Mouse (Mus musculus) E14TG2a.4 (cell line): ENCODE measurements around the gene Rnls.

Experiments used
- H3K27me3 ChIP-seq: 2 replicates; pipeline ENCODE4 v1.6.1; 2014; ENCODE audit warnings: low read length, control low read depth; ENCODE audit not compliant: insufficient read depth
- H3K36me3 ChIP-seq: 2 replicates; pipeline ENCODE4 v1.6.1; 2014; ENCODE audit warnings: low read length, control low read depth; ENCODE audit not compliant: insufficient read depth
- H3K4me1 ChIP-seq: replicated peaks from 2 replicates; pipeline ENCODE4 v1.6.1; 2014; ENCODE audit warnings: low read depth, low read length, control low read depth
- H3K4me3 ChIP-seq: replicated peaks from 2 replicates; pipeline ENCODE4 v1.5.1; 2014; ENCODE audit warnings: mild to moderate bottlenecking, low read length
- H3K9me3 ChIP-seq: 2 replicates; pipeline ENCODE4 v1.6.1; 2014; ENCODE audit warnings: low read length, control low read depth
- CTCF ChIP-seq: conservative IDR thresholded peaks from 2 replicates; pipeline ENCODE4 v1.5.1; 2014; ENCODE audit warnings: low read length
- NANOG ChIP-seq: IDR thresholded peaks from 2 replicates; pipeline ENCODE4 v1.6.1; 2014; ENCODE audit warnings: borderline replicate concordance, low read length, mixed read lengths
- POU5F1 ChIP-seq: IDR thresholded peaks from 2 replicates; pipeline ENCODE4 v1.6.1; 2014; ENCODE audit warnings: low read length, borderline replicate concordance

The Rnls gene

DNA sequence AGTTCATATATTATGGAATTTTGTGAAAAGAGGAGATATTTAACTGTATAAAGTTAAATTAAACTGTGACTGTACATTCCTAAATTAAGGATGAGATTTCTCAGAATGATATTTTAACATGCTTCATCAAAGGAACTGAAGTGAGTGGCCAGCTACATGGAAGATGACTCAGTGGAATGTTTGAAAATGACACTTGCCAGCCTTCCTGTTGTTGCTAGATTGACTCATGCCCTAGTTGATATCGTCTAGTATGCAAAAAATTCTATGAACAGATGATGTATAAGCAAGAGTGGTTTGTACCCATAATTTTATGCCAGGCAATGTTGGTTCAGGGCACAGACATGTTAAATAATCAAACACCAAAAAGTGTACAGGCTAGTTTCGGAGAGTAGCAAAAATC lies 232.2 kb downstream of the Rnls start:
- H3K4me3 ChIP-seq = no peak overlapping the region
- no peaks in the 10 kb centered on the region for H3K9me3 ChIP-seq
- H3K36me3 ChIP-seq = no peaks in the 10 kb centered on the region
- H3K4me1 ChIP-seq = no peaks in the 10 kb centered on the region
- H3K27me3 ChIP-seq = 0 out of 2 replicates have a peak, but pooled peaks cover 2% of the 10 kb centered on the region
- TF ChIP-seq NANOG (no peak), CTCF (no peak), POU5F1 (no peak)

- no peak for TF ChIP-seq CTCF
- no peak for TF ChIP-seq NANOG
- no peak for TF ChIP-seq POU5F1
- Histone ChIP-seq H3K4me3 (no peak overlapping the region), H3K9me3 (no peaks in the 10 kb centered on the region), H3K4me1 (no peaks in the 10 kb centered on the region), H3K36me3 (no peaks in the 10 kb centered on the region), H3K27me3 (no peaks in the 10 kb centered on the region)
Observed at GRCm38 (mm10) chr19:33159192-33159591, 232.9 kb downstream of the Rnls start.

- Histone ChIP-seq H3K4me1 (no peaks in the 10 kb centered on the region), H3K9me3 (no peaks in the 10 kb centered on the region), H3K27me3 (no peaks in the 10 kb centered on the region), H3K4me3 (no peak overlapping the region), H3K36me3 (no peaks in the 10 kb centered on the region)
- TF ChIP-seq POU5F1 = no peak
- TF ChIP-seq CTCF = no peak
- TF ChIP-seq NANOG = no peak
Observed at GRCm38 (mm10) chr19:33158234-33158633, 233.9 kb downstream of the Rnls start.

DNA sequence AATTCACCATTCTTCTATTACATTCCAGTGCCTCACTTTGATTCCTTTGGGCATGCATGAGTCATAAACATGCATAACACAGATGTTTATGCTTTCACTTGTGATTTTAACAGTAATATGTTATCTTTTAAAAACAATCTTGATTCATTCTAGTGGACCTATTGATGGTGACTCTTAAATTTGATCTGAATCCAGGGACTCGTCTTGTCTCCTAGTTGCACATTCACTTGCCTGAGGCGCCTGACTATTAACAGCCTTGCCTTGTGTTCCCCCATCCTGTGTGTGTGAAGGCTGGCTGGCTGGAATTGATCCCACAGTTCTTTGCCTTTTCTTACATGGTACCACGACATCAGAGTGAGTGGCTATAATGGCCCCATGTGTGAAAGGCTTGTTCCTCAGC lies 243.7 kb downstream of the Rnls start:
- H3K27me3 ChIP-seq = no peaks in the 10 kb centered on the region
- no peaks in the 10 kb centered on the region for H3K9me3 ChIP-seq
- H3K36me3 ChIP-seq = no peaks in the 10 kb centered on the region
- TF ChIP-seq NANOG = no peak
- no peak for TF ChIP-seq POU5F1
- no peak for TF ChIP-seq CTCF
- no peak overlapping the region for H3K4me3 ChIP-seq
- H3K4me1 ChIP-seq = no peaks in the 10 kb centered on the region

DNA sequence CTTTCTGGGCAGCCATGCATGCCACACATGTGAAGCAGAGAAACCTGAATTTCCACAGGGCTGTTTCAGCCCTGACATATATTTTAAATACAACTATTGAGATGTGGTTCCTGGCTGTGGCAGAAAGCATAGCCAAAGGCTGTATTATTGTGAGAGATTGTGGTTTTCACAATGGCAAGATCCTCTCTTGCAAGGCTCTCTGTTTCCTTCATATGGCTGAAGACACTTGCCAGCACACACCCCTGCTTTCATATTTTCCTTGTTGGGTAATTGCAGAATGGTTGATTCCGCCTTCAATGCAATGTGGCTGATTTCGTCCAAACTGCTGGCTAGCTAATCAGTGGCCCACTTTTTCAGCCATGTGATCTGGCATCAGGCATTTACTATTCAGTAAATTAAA lies 248.9 kb downstream of the Rnls start:
- H3K4me3 ChIP-seq = no peak overlapping the region
- peaks cover 7% of the 10 kb centered on the region for H3K4me1 ChIP-seq
- H3K9me3 ChIP-seq = peaks cover 4% of the 10 kb centered on the region; the same call in 1 of the 2 replicates
- no peaks in the 10 kb centered on the region for H3K27me3 ChIP-seq
- H3K36me3 ChIP-seq = no peaks in the 10 kb centered on the region
- TF ChIP-seq CTCF (no peak), NANOG (no peak), POU5F1 (no peak)

- H3K4me3 ChIP-seq = no peak overlapping the region
- H3K27me3 ChIP-seq = no peaks in the 10 kb centered on the region
- TF ChIP-seq NANOG (no peak), POU5F1 (no peak), CTCF (no peak)
- H3K36me3 ChIP-seq = no peaks in the 10 kb centered on the region
- H3K4me1 ChIP-seq = peaks cover 7% of the 10 kb centered on the region
- H3K9me3 ChIP-seq = peaks cover 4% of the 10 kb centered on the region; the same call in 1 of the 2 replicates
Observed at GRCm38 (mm10) chr19:33137316-33137715, 254.8 kb downstream of the Rnls start.

GRCm38 (mm10) chr19:33122611-33123226 lies 269.4 kb downstream of the Rnls start:
- Histone ChIP-seq H3K4me3 (no peak overlapping the region), H3K27me3 (no peaks in the 10 kb centered on the region), H3K36me3 (no peaks in the 10 kb centered on the region), H3K4me1 (no peaks in the 10 kb centered on the region), H3K9me3 (no peaks in the 10 kb centered on the region)
- TF ChIP-seq POU5F1 = no peak
- TF ChIP-seq NANOG = no peak

DNA sequence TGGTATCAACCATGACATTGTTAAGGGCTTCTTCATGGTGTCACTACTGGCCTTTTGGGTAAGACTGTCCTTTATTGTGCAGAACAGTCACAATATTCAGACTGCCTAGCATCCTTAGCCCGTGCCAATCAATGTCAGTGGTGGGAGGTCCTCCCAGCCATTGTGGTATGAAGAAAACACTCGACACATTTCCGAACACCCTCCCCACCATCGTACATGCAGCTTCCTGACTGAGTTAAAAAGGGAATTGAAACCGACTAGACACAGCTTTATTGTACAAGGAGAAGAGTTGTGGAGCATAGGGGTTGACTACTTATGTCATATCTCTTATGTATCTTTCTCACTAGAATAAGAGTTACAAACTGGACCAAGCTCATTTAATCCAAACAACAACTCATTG lies 272.1 kb downstream of the Rnls start:
- H3K4me3 ChIP-seq = no peak overlapping the region
- no peaks in the 10 kb centered on the region for H3K36me3 ChIP-seq
- TF ChIP-seq POU5F1 (no peak), NANOG (no peak), CTCF (no peak)
- no peaks in the 10 kb centered on the region for H3K4me1 ChIP-seq
- no peaks in the 10 kb centered on the region for H3K27me3 ChIP-seq
- H3K9me3 ChIP-seq = no peaks in the 10 kb centered on the region

DNA sequence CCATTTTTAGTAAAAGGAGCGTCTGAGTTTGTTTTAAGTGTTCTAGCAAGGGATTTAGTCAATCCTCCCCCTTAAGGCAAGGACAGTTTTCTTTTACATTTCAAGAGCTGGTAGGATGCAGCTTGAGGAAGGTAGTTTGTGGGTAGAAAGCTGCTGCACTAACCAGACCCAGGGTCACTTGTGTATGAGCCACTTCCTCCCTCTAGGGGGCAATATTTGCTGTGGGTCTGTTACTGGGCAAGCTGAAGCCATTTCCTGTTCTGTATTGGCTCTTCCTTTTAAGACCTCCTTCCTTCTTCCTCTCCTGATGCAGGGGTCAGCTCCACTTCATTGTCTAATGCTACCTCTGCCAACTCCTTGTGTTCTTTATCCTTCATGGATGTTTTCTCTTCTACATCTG lies 273.2 kb downstream of the Rnls start:
- Histone ChIP-seq H3K9me3 (no peaks in the 10 kb centered on the region), H3K36me3 (no peaks in the 10 kb centered on the region), H3K27me3 (no peaks in the 10 kb centered on the region), H3K4me1 (no peaks in the 10 kb centered on the region), H3K4me3 (no peak overlapping the region)
- no peak for TF ChIP-seq NANOG
- TF ChIP-seq CTCF = peak; percentile 42
- TF ChIP-seq POU5F1 = no peak
